Mouse (Mus musculus) lung, adult 2 months (tissue): Measurements from ENCODE around the gene Cct4.

Source experiments
- CTCF ChIP-seq: fragments of 200-500 bp; IDR thresholded peaks from 2 replicates; pipeline ENCODE4 v1.5.1; 2011; ENCODE audit warnings: mild to moderate bottlenecking, low read length, control low read depth; ENCODE audit not compliant: insufficient read depth
- POLR2A ChIP-seq: fragments of 200-500 bp; IDR thresholded peaks from 2 replicates; pipeline ENCODE4 v1.6.1; 2011; ENCODE audit warnings: low read depth, mild to moderate bottlenecking, control low read depth, low read length, borderline replicate concordance; ENCODE audit errors: extremely low read depth

DNA sequence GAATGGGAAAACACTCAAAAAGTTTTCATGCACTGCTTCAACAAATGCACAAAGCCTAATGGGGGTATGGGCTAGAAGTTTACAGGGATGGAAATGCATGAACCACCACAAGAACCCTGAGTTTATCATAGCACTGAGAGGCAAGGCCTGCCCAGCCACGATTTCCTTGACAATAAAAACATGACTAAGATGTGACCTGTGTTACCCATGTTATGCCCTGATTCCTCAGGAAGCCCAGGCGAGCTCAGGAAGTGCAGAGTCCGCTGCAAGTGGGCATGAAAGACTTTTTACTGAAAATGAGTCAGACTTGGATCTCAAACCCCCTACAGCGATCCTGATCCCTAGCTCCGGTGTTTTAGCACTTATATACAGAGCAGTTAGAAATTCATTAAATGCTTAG lies 56.9 kb downstream of the Cct4 start:
- TF ChIP-seq CTCF = no peak
- no peak for TF ChIP-seq POLR2A
